Mouse (Mus musculus) heart, embryonic 12.5 days (tissue): ENCODE data around the gene Tmem120a. TPM values are rescaled to one million over a fixed set of nuclear protein-coding genes. Genes with fewer than 3 reads are reported as not detected.

Source experiments
- ATAC-seq: fragments of 200-750 bp; cut with Nextera tagmentation; 2 replicates; pipeline ENCODE4 v1.8.0; 2017; ENCODE audit warnings: moderate TSS enrichment, moderate library complexity; ENCODE audit not compliant: insufficient number of reproducible peaks, low FRiP score
- H3K27ac ChIP-seq: fragments of 300-500 bp; sonication (generic); 2 replicates; pipeline ENCODE4 v1.5.1; 2016; ENCODE audit warnings: mild to moderate bottlenecking, moderate library complexity; ENCODE audit not compliant: poor library complexity, severe bottlenecking
- H3K27me3 ChIP-seq: fragments of 300-500 bp; sonication (generic); replicated peaks from 2 replicates; pipeline ENCODE4 v1.6.1; 2016; ENCODE audit warnings: mild to moderate bottlenecking, moderate library complexity
- H3K36me3 ChIP-seq: fragments of 300-500 bp; sonication (generic); 2 replicates; pipeline ENCODE4 v1.6.1; 2016; ENCODE audit warnings: mild to moderate bottlenecking, moderate library complexity
- H3K4me1 ChIP-seq: fragments of 300-500 bp; sonication (generic); replicated peaks from 2 replicates; pipeline ENCODE4 v1.6.1; 2016; ENCODE audit warnings: mild to moderate bottlenecking
- H3K4me2 ChIP-seq: fragments of 300-500 bp; sonication (generic); 2 replicates; pipeline ENCODE4 v1.6.1; 2016; ENCODE audit warnings: mild to moderate bottlenecking, moderate library complexity
- H3K4me3 ChIP-seq: fragments of 300-500 bp; sonication (generic); 2 replicates; pipeline ENCODE4 v1.5.1; 2016; ENCODE audit warnings: mild to moderate bottlenecking
- H3K9ac ChIP-seq: fragments of 300-500 bp; sonication (generic); 2 replicates; pipeline ENCODE4 v1.6.1; 2016; ENCODE audit warnings: mild to moderate bottlenecking, moderate library complexity
- H3K9me3 ChIP-seq: fragments of 300-500 bp; sonication (generic); replicated peaks from 2 replicates; pipeline ENCODE4 v1.6.1; 2016; ENCODE audit warnings: mild to moderate bottlenecking, moderate library complexity
- WGBS: fragments of 180-500 bp; shearing (Covaris S2); methylation state at CpG from one replicate; pipeline ENCODE4 v1.1.7; 2016; 5-methylcytosine and 5-hydroxymethylcytosine counted together
- polyA plus RNA-seq: library from polyadenylated mRNA; unstranded; fragments of >200 nt; fragmentation: Nextera tagmentation; extraction: Ambion mirVana; gene quantifications from 2 replicates; pipeline ENCODE4 v1.2.1, GENCODE M21; 2016

Tmem120a gene
- polyA plus RNA-seq, 1 experiment from 2014 or later, result 34.5 TPM

- Histone ChIP-seq H3K36me3 (peaks cover 27% of the 10 kb centered on the region), H3K27me3 (no peaks in the 10 kb centered on the region), H3K4me1 (peaks cover 20% of the 10 kb centered on the region), H3K4me3 (no peak overlapping the region), H3K9ac (no peak overlapping the region), H3K27ac (no peak overlapping the region), H3K4me2 (no peak overlapping the region), H3K9me3 (0 out of 2 replicates have a peak, but pooled peaks cover 4% of the 10 kb centered on the region)
- 40% methylated on average over 1 of the region's 1 CpGs for WGBS
- no peak for ATAC-seq
These were observed 36.4 kb downstream of the Tmem120a start for GRCm38 (mm10) chr5:135707855-135708254.

- no peak overlapping the region for H3K4me3 ChIP-seq
- 93% methylated on average over 13 of the region's 13 CpGs for WGBS
These were observed 37.2 kb downstream of the Tmem120a start for GRCm38 (mm10) chr5:135707039-135707438.

GRCm38 (mm10) chr5:135705383-135705782 is 38.9 kb downstream of the Tmem120a start:
- 0 out of 2 replicates have a peak, but pooled peaks cover 4% of the 10 kb centered on the region for H3K9me3 ChIP-seq
- WGBS, result 91% methylated on average over 4 of the region's 4 CpGs
- no peak overlapping the region for H3K9ac ChIP-seq
- H3K36me3 ChIP-seq, result peaks cover 27% of the 10 kb centered on the region
- no peak overlapping the region for H3K4me2 ChIP-seq
- peaks cover 25% of the 10 kb centered on the region for H3K4me1 ChIP-seq
- H3K27ac ChIP-seq, result no peak overlapping the region
- no peak for ATAC-seq
- H3K27me3 ChIP-seq, result no peaks in the 10 kb centered on the region
- no peak overlapping the region for H3K4me3 ChIP-seq

More at GRCm38 (mm10) chr5:135707039-135707438, 37.2 kb downstream of the Tmem120a start:
- ATAC-seq, result no peak
- Histone ChIP-seq H3K36me3 (peaks cover 27% of the 10 kb centered on the region), H3K4me1 (peaks cover 20% of the 10 kb centered on the region), H3K4me2 (no peak overlapping the region), H3K27me3 (no peaks in the 10 kb centered on the region), H3K9ac (no peak overlapping the region), H3K27ac (no peak overlapping the region), H3K9me3 (0 out of 2 replicates have a peak, but pooled peaks cover 4% of the 10 kb centered on the region)

GRCm38 (mm10) chr5:135703431-135703830 is 40.8 kb downstream of the Tmem120a start:
- no peak overlapping the region for H3K4me2 ChIP-seq
- no peak overlapping the region for H3K4me3 ChIP-seq
- peaks cover 25% of the 10 kb centered on the region for H3K4me1 ChIP-seq
- WGBS, result 94% methylated on average over 7 of the region's 7 CpGs
- no peaks in the 10 kb centered on the region for H3K9me3 ChIP-seq
- H3K9ac ChIP-seq, result no peak overlapping the region
- ATAC-seq, result no peak
- no peaks in the 10 kb centered on the region for H3K27me3 ChIP-seq
- H3K36me3 ChIP-seq, result peaks cover 30% of the 10 kb centered on the region
- no peak overlapping the region for H3K27ac ChIP-seq

GRCm38 (mm10) chr5:135702682-135703192 is 41.5 kb downstream of the Tmem120a start:
- H3K4me3 ChIP-seq, result no peak overlapping the region
- H3K4me1 ChIP-seq, result peaks cover 25% of the 10 kb centered on the region
- peaks cover 30% of the 10 kb centered on the region for H3K36me3 ChIP-seq
- no peak for ATAC-seq
- H3K9ac ChIP-seq, result no peak overlapping the region
- H3K27me3 ChIP-seq, result no peaks in the 10 kb centered on the region
- 52% methylated on average over 15 of the region's 15 CpGs for WGBS
- H3K9me3 ChIP-seq, result no peaks in the 10 kb centered on the region
- H3K27ac ChIP-seq, result peak overlapping the region; percentile 84
- peak overlapping the region; percentile 1; the same call in 1 of the 2 replicates for H3K4me2 ChIP-seq

- Histone ChIP-seq H3K9me3 (no peaks in the 10 kb centered on the region), H3K36me3 (peaks cover 25% of the 10 kb centered on the region), H3K9ac (no peak overlapping the region), H3K27ac (peak overlapping the region; percentile 84), H3K4me3 (no peak overlapping the region), H3K4me2 (peak overlapping the region; percentile 1; the same call in 1 of the 2 replicates), H3K27me3 (no peaks in the 10 kb centered on the region), H3K4me1 (peaks cover 31% of the 10 kb centered on the region)
- no peak for ATAC-seq
- WGBS, result 49% methylated on average over 6 of the region's 6 CpGs
These were observed 42.1 kb downstream of the Tmem120a start for GRCm38 (mm10) chr5:135702190-135702589.

GRCm38 (mm10) chr5:135701601-135702000 is 42.6 kb downstream of the Tmem120a start:
- no peak for ATAC-seq
- no peak overlapping the region for H3K4me3 ChIP-seq
- H3K4me2 ChIP-seq, result no peak overlapping the region
- 88% methylated on average over 4 of the region's 4 CpGs for WGBS
- no peak overlapping the region for H3K9ac ChIP-seq
- no peaks in the 10 kb centered on the region for H3K9me3 ChIP-seq
- peaks cover 31% of the 10 kb centered on the region for H3K4me1 ChIP-seq
- peak overlapping the region; percentile 84 for H3K27ac ChIP-seq
- H3K36me3 ChIP-seq, result peaks cover 19% of the 10 kb centered on the region
- no peaks in the 10 kb centered on the region for H3K27me3 ChIP-seq

- no peaks in the 10 kb centered on the region for H3K9me3 ChIP-seq
- peaks cover 25% of the 10 kb centered on the region for H3K4me1 ChIP-seq
- 50% methylated on average over 5 of the region's 5 CpGs for WGBS
- H3K4me3 ChIP-seq, result no peak overlapping the region
- no peak overlapping the region for H3K4me2 ChIP-seq
- no peak overlapping the region for H3K27ac ChIP-seq
- H3K36me3 ChIP-seq, result peaks cover 15% of the 10 kb centered on the region
- no peak for ATAC-seq
- H3K27me3 ChIP-seq, result no peaks in the 10 kb centered on the region
- H3K9ac ChIP-seq, result no peak overlapping the region
These were observed 46.5 kb downstream of the Tmem120a start for GRCm38 (mm10) chr5:135697711-135698111.

- 71% methylated on average over 7 of the region's 7 CpGs for WGBS
- Histone ChIP-seq H3K4me3 (no peak overlapping the region), H3K9me3 (no peaks in the 10 kb centered on the region), H3K27ac (no peak overlapping the region), H3K9ac (no peak overlapping the region), H3K27me3 (no peaks in the 10 kb centered on the region), H3K36me3 (peaks cover 19% of the 10 kb centered on the region), H3K4me1 (peaks cover 16% of the 10 kb centered on the region), H3K4me2 (no peak overlapping the region)
- no peak for ATAC-seq
These were observed 48.9 kb downstream of the Tmem120a start for GRCm38 (mm10) chr5:135695277-135695721.

- no peak overlapping the region for H3K4me3 ChIP-seq
- H3K9ac ChIP-seq, result no peak overlapping the region
- H3K36me3 ChIP-seq, result peaks cover 7% of the 10 kb centered on the region; the same call in 1 of the 2 replicates
- 92% methylated on average over 5 of the region's 5 CpGs for WGBS
- no peak overlapping the region for H3K27ac ChIP-seq
- no peaks in the 10 kb centered on the region for H3K27me3 ChIP-seq
- ATAC-seq, result no peak
- peaks cover 26% of the 10 kb centered on the region for H3K4me1 ChIP-seq
- H3K9me3 ChIP-seq, result no peaks in the 10 kb centered on the region
- no peak overlapping the region for H3K4me2 ChIP-seq
These were observed 50.9 kb downstream of the Tmem120a start for GRCm38 (mm10) chr5:135693281-135693853.

- no peak overlapping the region for H3K27ac ChIP-seq
- H3K4me3 ChIP-seq, result no peak overlapping the region
- no peaks in the 10 kb centered on the region for H3K9me3 ChIP-seq
- no peaks in the 10 kb centered on the region for H3K27me3 ChIP-seq
- H3K4me1 ChIP-seq, result peaks cover 28% of the 10 kb centered on the region
- H3K36me3 ChIP-seq, result peaks cover 4% of the 10 kb centered on the region; the same call in 1 of the 2 replicates
- H3K4me2 ChIP-seq, result no peak overlapping the region
- no peak for ATAC-seq
- H3K9ac ChIP-seq, result no peak overlapping the region
- WGBS, result 77% methylated on average over 4 of the region's 4 CpGs
These were observed 53.0 kb downstream of the Tmem120a start for GRCm38 (mm10) chr5:135691266-135691665.
